Mouse (Mus musculus) heart, embryonic 10.5 days (tissue): ENCODE measurements around the gene Prkch. TPM values are rescaled to one million over a fixed set of nuclear protein-coding genes. Genes with fewer than 3 reads are reported as not detected.

Experiments
- DNase-seq: peaks from one replicate; pipeline ENCODE4 v3.0.0-alpha.2; 2017; ENCODE audit warnings: low spot score
- H3K27ac ChIP-seq: fragments of 300-500 bp; sonication (generic); 2 replicates; pipeline ENCODE4 v1.5.1; 2016; ENCODE audit warnings: mild to moderate bottlenecking
- H3K27me3 ChIP-seq: fragments of 300-500 bp; sonication (generic); 2 replicates; pipeline ENCODE4 v1.6.1; 2016; ENCODE audit warnings: mild to moderate bottlenecking; ENCODE audit not compliant: poor library complexity, insufficient read depth, severe bottlenecking
- H3K36me3 ChIP-seq: fragments of 300-500 bp; sonication (generic); 2 replicates; pipeline ENCODE4 v1.6.1; 2016; ENCODE audit warnings: mild to moderate bottlenecking, moderate library complexity
- H3K4me1 ChIP-seq: fragments of 300-500 bp; sonication (generic); 2 replicates; pipeline ENCODE4 v1.6.1; 2016; ENCODE audit warnings: mild to moderate bottlenecking
- H3K4me3 ChIP-seq: fragments of 300-500 bp; sonication (generic); 2 replicates; pipeline ENCODE4 v1.5.1; 2016; ENCODE audit warnings: mild to moderate bottlenecking, moderate library complexity
- H3K9me3 ChIP-seq: fragments of 300-500 bp; sonication (generic); 2 replicates; pipeline ENCODE4 v1.6.1; 2016; ENCODE audit warnings: mild to moderate bottlenecking, moderate library complexity
- WGBS: fragments of 180-500 bp; shearing (Covaris S2); methylation state at CpG from one replicate; pipeline ENCODE4 v1.1.7; 2016; 5-methylcytosine and 5-hydroxymethylcytosine counted together
- polyA plus RNA-seq: library from polyadenylated mRNA; unstranded; fragments of >200 nt; fragmentation: Nextera tagmentation; extraction: Ambion mirVana; gene quantifications from 2 replicates; pipeline ENCODE4 v1.2.1, GENCODE M21; 2016

Prkch gene
- polyA plus RNA-seq, 1 experiment from 2014 or later = 16.9 TPM

GRCm38 (mm10) chr12:73718036-73718435 lies 133.4 kb downstream of the Prkch start:
- no peaks in the 10 kb centered on the region for H3K9me3 ChIP-seq
- H3K27ac ChIP-seq = peak overlapping the region; percentile 2; the same call in 1 of the 2 replicates
- no peaks in the 10 kb centered on the region for H3K36me3 ChIP-seq
- DNase-seq = peak; percentile 66
- no peaks in the 10 kb centered on the region for H3K27me3 ChIP-seq
- H3K4me3 ChIP-seq = no peak overlapping the region
- H3K4me1 ChIP-seq = peaks cover 13% of the 10 kb centered on the region
- 72% methylated on average over 10 of the region's 10 CpGs for WGBS

- H3K27ac ChIP-seq = no peak overlapping the region
- H3K27me3 ChIP-seq = no peaks in the 10 kb centered on the region
- no peak overlapping the region for H3K4me3 ChIP-seq
- H3K36me3 ChIP-seq = peaks cover 5% of the 10 kb centered on the region; the same call in 1 of the 2 replicates
- H3K4me1 ChIP-seq = peaks cover 13% of the 10 kb centered on the region
- peak; percentile 64 for DNase-seq
- 0 out of 2 replicates have a peak, but pooled peaks cover 5% of the 10 kb centered on the region for H3K9me3 ChIP-seq
Observed at GRCm38 (mm10) chr12:73719816-73720215, 135.2 kb downstream of the Prkch start.

- peak; percentile 56 for DNase-seq
- Histone ChIP-seq H3K27ac (no peak overlapping the region), H3K9me3 (0 out of 2 replicates have a peak, but pooled peaks cover 5% of the 10 kb centered on the region), H3K4me1 (peaks cover 13% of the 10 kb centered on the region), H3K27me3 (no peaks in the 10 kb centered on the region), H3K4me3 (no peak overlapping the region), H3K36me3 (peaks cover 8% of the 10 kb centered on the region; the same call in 1 of the 2 replicates)
- WGBS = 97% methylated on average over 2 of the region's 2 CpGs
Observed at GRCm38 (mm10) chr12:73720466-73720865, 135.9 kb downstream of the Prkch start.

- H3K27me3 ChIP-seq = no peaks in the 10 kb centered on the region
- WGBS = 58% methylated on average over 3 of the region's 3 CpGs
- H3K36me3 ChIP-seq = peaks cover 8% of the 10 kb centered on the region; the same call in 1 of the 2 replicates
- H3K27ac ChIP-seq = peak overlapping the region; percentile 12; the same call in 1 of the 2 replicates
- peak; percentile 62 for DNase-seq
- no peak overlapping the region for H3K4me3 ChIP-seq
- H3K4me1 ChIP-seq = peaks cover 13% of the 10 kb centered on the region
- H3K9me3 ChIP-seq = 0 out of 2 replicates have a peak, but pooled peaks cover 5% of the 10 kb centered on the region
Observed at GRCm38 (mm10) chr12:73722060-73722459, 137.5 kb downstream of the Prkch start.

- H3K27ac ChIP-seq = no peak overlapping the region
Observed at GRCm38 (mm10) chr12:73723067-73723466, 138.5 kb downstream of the Prkch start.

GRCm38 (mm10) chr12:73723887-73724286 lies 139.3 kb downstream of the Prkch start:
- peak; percentile 57 for DNase-seq
- 0 out of 2 replicates have a peak, but pooled peaks cover 5% of the 10 kb centered on the region for H3K9me3 ChIP-seq
- no peak overlapping the region for H3K4me3 ChIP-seq
- H3K36me3 ChIP-seq = peaks cover 8% of the 10 kb centered on the region; the same call in 1 of the 2 replicates
- peaks cover 13% of the 10 kb centered on the region for H3K4me1 ChIP-seq
- H3K27ac ChIP-seq = no peak overlapping the region
- no peaks in the 10 kb centered on the region for H3K27me3 ChIP-seq
- WGBS = 91% methylated on average over 10 of the region's 10 CpGs

More at GRCm38 (mm10) chr12:73723067-73723466, 138.5 kb downstream of the Prkch start:
- peaks cover 13% of the 10 kb centered on the region for H3K4me1 ChIP-seq
- 0 out of 2 replicates have a peak, but pooled peaks cover 5% of the 10 kb centered on the region for H3K9me3 ChIP-seq
- no peak for DNase-seq
- H3K27me3 ChIP-seq = no peaks in the 10 kb centered on the region
- WGBS = 73% methylated on average over 4 of the region's 4 CpGs
- no peak overlapping the region for H3K4me3 ChIP-seq
- peaks cover 8% of the 10 kb centered on the region; the same call in 1 of the 2 replicates for H3K36me3 ChIP-seq

- H3K27ac ChIP-seq = no peak overlapping the region
- H3K36me3 ChIP-seq = peaks cover 8% of the 10 kb centered on the region; the same call in 1 of the 2 replicates
- H3K4me3 ChIP-seq = no peak overlapping the region
- WGBS = 83% methylated on average over 9 of the region's 9 CpGs
- no peaks in the 10 kb centered on the region for H3K27me3 ChIP-seq
- H3K4me1 ChIP-seq = peaks cover 32% of the 10 kb centered on the region
- H3K9me3 ChIP-seq = 0 out of 2 replicates have a peak, but pooled peaks cover 5% of the 10 kb centered on the region
- no peak for DNase-seq
Observed at GRCm38 (mm10) chr12:73725825-73726604, 141.4 kb downstream of the Prkch start.

- 85% methylated on average over 1 of the region's 1 CpGs for WGBS
- Histone ChIP-seq H3K4me3 (no peak overlapping the region), H3K36me3 (peaks cover 8% of the 10 kb centered on the region; the same call in 1 of the 2 replicates), H3K27ac (no peak overlapping the region), H3K27me3 (no peaks in the 10 kb centered on the region), H3K9me3 (0 out of 2 replicates have a peak, but pooled peaks cover 5% of the 10 kb centered on the region), H3K4me1 (peaks cover 32% of the 10 kb centered on the region)
- DNase-seq = no peak
Observed at GRCm38 (mm10) chr12:73727046-73727445, 142.4 kb downstream of the Prkch start.

- 69% methylated on average over 4 of the region's 4 CpGs for WGBS
- H3K4me1 ChIP-seq = peaks cover 42% of the 10 kb centered on the region
- H3K4me3 ChIP-seq = no peak overlapping the region
- peak overlapping the region; percentile 16; the same call in 1 of the 2 replicates for H3K27ac ChIP-seq
- H3K9me3 ChIP-seq = no peaks in the 10 kb centered on the region
- H3K36me3 ChIP-seq = no peaks in the 10 kb centered on the region
- DNase-seq = no peak
- no peaks in the 10 kb centered on the region for H3K27me3 ChIP-seq
Observed at GRCm38 (mm10) chr12:73730603-73731002, 146.0 kb downstream of the Prkch start.

- Histone ChIP-seq H3K9me3 (no peaks in the 10 kb centered on the region), H3K27me3 (no peaks in the 10 kb centered on the region), H3K36me3 (no peaks in the 10 kb centered on the region), H3K4me1 (peaks cover 46% of the 10 kb centered on the region), H3K4me3 (no peak overlapping the region), H3K27ac (0 out of 2 replicates have a peak overlapping the region, but pooled peaks have one; percentile 26)
- WGBS = 86% methylated on average over 5 of the region's 5 CpGs
- DNase-seq = no peak
Observed at GRCm38 (mm10) chr12:73731093-73731492, 146.5 kb downstream of the Prkch start.

GRCm38 (mm10) chr12:73731848-73732540 lies 147.4 kb downstream of the Prkch start:
- no peaks in the 10 kb centered on the region for H3K27me3 ChIP-seq
- no peak for DNase-seq
- H3K27ac ChIP-seq = peak overlapping the region; percentile 65
- WGBS = 64% methylated on average over 17 of the region's 17 CpGs
- H3K36me3 ChIP-seq = no peaks in the 10 kb centered on the region
- peaks cover 46% of the 10 kb centered on the region for H3K4me1 ChIP-seq
- no peak overlapping the region for H3K4me3 ChIP-seq
- no peaks in the 10 kb centered on the region for H3K9me3 ChIP-seq

GRCm38 (mm10) chr12:73732862-73733261 lies 148.3 kb downstream of the Prkch start:
- H3K27ac ChIP-seq = peak overlapping the region; percentile 1; the same call in 1 of the 2 replicates

More at GRCm38 (mm10) chr12:73732862-73733261, 148.3 kb downstream of the Prkch start:
- Histone ChIP-seq H3K9me3 (no peaks in the 10 kb centered on the region), H3K4me3 (no peak overlapping the region), H3K27me3 (no peaks in the 10 kb centered on the region), H3K36me3 (no peaks in the 10 kb centered on the region), H3K4me1 (peaks cover 46% of the 10 kb centered on the region)
- DNase-seq = no peak
- 73% methylated on average over 7 of the region's 7 CpGs for WGBS
